ENCODE assay signal across 24 mouse cellular contexts in genomic region chr3:139048701-139049622, GRCm38 (mm10). TPM values are rescaled to one million over a fixed set of nuclear protein-coding genes. Genes with fewer than 3 reads are reported as not detected.
DNase-seq lines count a peak whose midpoint lies in the region; ATAC-seq and TF ChIP-seq lines count a peak whose summit lies in the region.
"Had no signal": no experiment of that assay in that cellular context is flagged by ENCODE, and none has a peak within 500 bp of the region (broad histone marks: within the 10 kb centered on the region; RNA-seq: fewer than 3 reads in every experiment).

No protein-coding gene starts in this region.

- H3K4me1 ChIP-seq in neural tube, embryonic 15.5 days, result no peaks in the 10 kb centered on the region
- H3K4me1 ChIP-seq: embryonic facial prominence, embryonic 15.5 days; forebrain, embryonic 10.5 days; hindbrain, embryonic 12.5 days had no signal

- WGBS in macrophage (ENCODE audit: missing documents), result 31% methylated on average over 12 of the region's 12 CpGs
- 90% methylated on average over 12 of the region's 12 CpGs for WGBS in neural tube, embryonic 15.5 days

- DNase-seq in left cerebral cortex, adult 2 months (ENCODE audit: extremely low spot score in 1 of 2, low spot score in 2 of 2), result no peak
- no peak for DNase-seq in left cerebral cortex, adult 8-10 months (ENCODE audit: low spot score in 2 of 2)
- peak; percentile 50 for DNase-seq in brain, adult 2 months (ENCODE audit: low read depth, low spot score)
- DNase-seq in telencephalon, adult 2 months (ENCODE audit: low read depth, low spot score), result peak; percentile 36
- no peak for DNase-seq in heart, adult 18-20 months
- no peak for DNase-seq in adipocyte (ENCODE audit: low spot score)
- DNase-seq: adrenal gland, adult 2 months; adrenal gland, postnatal 25 days; cerebellum, adult 11 months; cerebellum, adult 8-10 months; cerebellum, postnatal 14 days; embryo, embryonic 11 days; gastrocnemius, postnatal 10 days; heart, postnatal 36 days had no signal

- H3K4me2 ChIP-seq in neural tube, embryonic 15.5 days, result no peak overlapping the region
- H3K4me2 ChIP-seq: embryonic facial prominence, embryonic 15.5 days; heart, embryonic 13.5 days; hindbrain, embryonic 12.5 days had no signal

- no peaks in the 10 kb centered on the region for H3K27me3 ChIP-seq in neural tube, embryonic 15.5 days (replicated peaks)
- H3K27me3 ChIP-seq: embryonic facial prominence, embryonic 15.5 days; heart, embryonic 13.5 days; hindbrain, embryonic 12.5 days had no signal

- no peak overlapping the region for H3K4me3 ChIP-seq in left cerebral cortex, adult 2 months
- H3K4me3 ChIP-seq in macrophage (ENCODE audit: inconsistent target), result no peak overlapping the region
- H3K4me3 ChIP-seq in neural tube, embryonic 15.5 days (replicated peaks), result no peak overlapping the region
- H3K4me3 ChIP-seq: embryonic facial prominence, embryonic 15.5 days; erythroblast, embryonic 14.5 days; forebrain, embryonic 10.5 days; heart, embryonic 13.5 days; hindbrain, embryonic 12.5 days had no signal

- H3K9ac ChIP-seq in neural tube, embryonic 15.5 days (replicated peaks), result no peak overlapping the region
- H3K9ac ChIP-seq: embryonic facial prominence, embryonic 15.5 days; heart, embryonic 13.5 days; hindbrain, embryonic 12.5 days had no signal

- H3K9me3 ChIP-seq in neural tube, embryonic 15.5 days (replicated peaks), result no peaks in the 10 kb centered on the region
- H3K9me3 ChIP-seq: embryonic facial prominence, embryonic 15.5 days; forebrain, embryonic 10.5 days; G1E; heart, embryonic 13.5 days; hindbrain, embryonic 12.5 days had no signal

- H3K36me3 ChIP-seq in macrophage (ENCODE audit: inconsistent target), result no peaks in the 10 kb centered on the region
- H3K36me3 ChIP-seq in neural tube, embryonic 15.5 days, result peaks cover 8% of the 10 kb centered on the region; the same call in 1 of the 2 replicates
- H3K36me3 ChIP-seq: hindbrain, embryonic 12.5 days had no signal

- 0 out of 2 replicates have a peak overlapping the region, but pooled peaks have one; percentile 33 for H3K27ac ChIP-seq in left cerebral cortex, adult 2 months
- H3K27ac ChIP-seq in macrophage, result peak overlapping the region; percentile 64
- H3K27ac ChIP-seq in neural tube, embryonic 15.5 days (replicated peaks), result no peak overlapping the region
- H3K27ac ChIP-seq: embryonic facial prominence, embryonic 15.5 days; forebrain, embryonic 10.5 days; heart, embryonic 13.5 days; hindbrain, embryonic 12.5 days had no signal

- intact Hi-C loops in left cerebral cortex, adult 2 months (cut with DNase I), result no loop called here

- TF ChIP-seq CTCF in left cerebral cortex, adult 2 months (IDR thresholded peaks at IDR 0.05), result no peak

- no peak for ATAC-seq in neural tube, embryonic 15.5 days (ENCODE audit: low FRiP score)
- ATAC-seq: forebrain, embryonic 14.5 days; hindbrain, embryonic 16.5 days had no signal

- H3K79me2 ChIP-seq in macrophage (ENCODE audit: inconsistent target), result peaks cover 95% of the 10 kb centered on the region

RNA-seq across cellular contexts. Expression of gene Rap1gds1, which starts 26.0 kb away (rescaled TPM):
- total RNA-seq in left cerebral cortex, adult 2 months (2021), result 100 to 1,000 TPM; 247 to 268 TPM
- total RNA-seq in left cerebral cortex, adult 8-10 months (2022), result 100 to 1,000 TPM; 249 to 287 (median 264) TPM
- 100 to 1,000 TPM in 25 of 26 experiments, 10 to 100 TPM in 1; 95.0 to 256 (median 172) TPM for total RNA-seq in macrophage (2018; cell fraction: chromatin; rRNA removed)
- total RNA-seq in macrophage (2018; cell fraction: cytosol; rRNA removed), result 100 to 1,000 TPM in 5 of 26 experiments, 10 to 100 TPM in 21; 69.1 to 104 (median 91.0) TPM
- total RNA-seq in macrophage (2018; cell fraction: nucleus; rRNA removed), result 100 to 1,000 TPM in 22 of 26 experiments, 10 to 100 TPM in 4; 67.3 to 230 (median 126) TPM
- 62.8 to 103 TPM (median 74.0 TPM) in 3 replicates for polyA plus RNA-seq in macrophage (2018)
- 114 and 124 TPM in 2 replicates for polyA plus RNA-seq in neural tube, embryonic 15.5 days (2015; fragmentation: Nextera tagmentation; extraction: Ambion mirVana)
- 10 to 100 TPM; 26.6 to 26.8 TPM for total RNA-seq in heart, adult 18-20 months (2021)

Comparison
In these comparisons a context has a peak if more than half of its experiments do, and no peak if none do; other contexts are left out.
1. DNase-seq: peak in brain, adult 2 months (single experiment) and telencephalon, adult 2 months (single experiment); none in left cerebral cortex, adult 2 months (0 of 2), left cerebral cortex, adult 8-10 months (0 of 2), heart, adult 18-20 months (0 of 2) and adipocyte (single experiment).
2. RNA of gene Rap1gds1, which starts 26.0 kb away (total RNA-seq): 247 to 268 TPM in left cerebral cortex, adult 2 months and 249 to 287 TPM in left cerebral cortex, adult 8-10 months; 26.6 to 26.8 TPM in heart, adult 18-20 months; every median in the first group is over 4 times any median in the second.